Mouse (Mus musculus): ENCODE measurements at regions not wholly inside any gene's neighbourhood (a gene's known extent, or its start where the extent isn't known, plus 50 kb on each side); places are given as distances from the start of the nearest gene placed in this dataset.

GRCm38 (mm10) chr11:112897597-112897996, 115.6 kb downstream of the Sox9 start:
- TF ChIP-seq POLR2A (IDR thresholded peaks at IDR 0.05; ENCODE audit: low read depth, low read length) = no peak
- no peak for TF ChIP-seq CTCF (IDR thresholded peaks at IDR 0.05; ENCODE audit: borderline replicate concordance, insufficient read depth, low read length)

Measured in embryonic fibroblast, embryonic 13.5 days (primary cell).